Mouse (Mus musculus) limb, embryonic 15.5 days (tissue): Measurements from ENCODE around the gene Ctnna2. TPM values are rescaled to one million over a fixed set of nuclear protein-coding genes. Genes with fewer than 3 reads are reported as not detected.

ENCODE experiments used
- ATAC-seq: fragments of 200-750 bp; cut with Nextera tagmentation; 2 replicates; pipeline ENCODE4 v1.8.0; 2017; ENCODE audit warnings: low read depth, moderate TSS enrichment; ENCODE audit not compliant: insufficient number of reproducible peaks, low FRiP score, low TSS enrichment
- H3K27ac ChIP-seq: fragments of 300-500 bp; sonication (generic); 2 replicates; pipeline ENCODE4 v1.5.1; 2015; ENCODE audit warnings: moderate library complexity, mild to moderate bottlenecking, inconsistent platforms
- H3K27me3 ChIP-seq: fragments of 300-500 bp; sonication (generic); 2 replicates; pipeline ENCODE4 v1.6.1; 2015; ENCODE audit warnings: inconsistent platforms
- H3K36me3 ChIP-seq: fragments of 300-500 bp; sonication (generic); 2 replicates; pipeline ENCODE4 v1.6.1; 2015; ENCODE audit warnings: inconsistent platforms
- H3K4me1 ChIP-seq: fragments of 300-500 bp; sonication (generic); 2 replicates; pipeline ENCODE4 v1.6.1; 2015; ENCODE audit warnings: inconsistent platforms
- H3K4me2 ChIP-seq: fragments of 300-500 bp; sonication (generic); 2 replicates; pipeline ENCODE4 v1.6.1; 2015; ENCODE audit warnings: mild to moderate bottlenecking, inconsistent platforms
- H3K4me3 ChIP-seq: fragments of 300-500 bp; sonication (generic); 2 replicates; pipeline ENCODE4 v1.5.1; 2015; ENCODE audit warnings: mild to moderate bottlenecking, inconsistent platforms
- H3K9ac ChIP-seq: fragments of 300-500 bp; sonication (generic); 2 replicates; pipeline ENCODE4 v1.6.1; 2015; ENCODE audit warnings: inconsistent platforms
- H3K9me3 ChIP-seq: fragments of 300-500 bp; sonication (generic); 2 replicates; pipeline ENCODE4 v1.6.1; 2016; ENCODE audit warnings: inconsistent platforms
- WGBS: fragments of 180-500 bp; shearing (Covaris S2); methylation state at CpG from one replicate; pipeline ENCODE4 v1.1.7; 2015; 5-methylcytosine and 5-hydroxymethylcytosine counted together
- polyA plus RNA-seq: library from polyadenylated mRNA; unstranded; fragments of >200 nt; fragmentation: Nextera tagmentation; extraction: Ambion mirVana; gene quantifications from 2 replicates; pipeline ENCODE4 v1.2.1, GENCODE M21; 2015

The Ctnna2 gene
- polyA plus RNA-seq, 1 experiment from 2014 or later, result 1.2 TPM

GRCm38 (mm10) chr6:77650127-77650526 is 329.4 kb downstream of the Ctnna2 start:
- H3K27ac ChIP-seq, result no peak overlapping the region
- H3K36me3 ChIP-seq, result no peaks in the 10 kb centered on the region
- no peaks in the 10 kb centered on the region for H3K4me1 ChIP-seq
- no peak overlapping the region for H3K4me2 ChIP-seq
- ATAC-seq, result no peak
- H3K4me3 ChIP-seq, result no peak overlapping the region
- WGBS, result 10% methylated on average over 6 of the region's 6 CpGs
- no peak overlapping the region for H3K9ac ChIP-seq
- no peaks in the 10 kb centered on the region for H3K27me3 ChIP-seq
- no peaks in the 10 kb centered on the region for H3K9me3 ChIP-seq

GRCm38 (mm10) chr6:77644591-77644990 is 334.9 kb downstream of the Ctnna2 start:
- Histone ChIP-seq H3K9me3 (no peaks in the 10 kb centered on the region), H3K27me3 (no peaks in the 10 kb centered on the region), H3K36me3 (no peaks in the 10 kb centered on the region), H3K4me3 (no peak overlapping the region), H3K4me2 (no peak overlapping the region), H3K9ac (no peak overlapping the region), H3K27ac (no peak overlapping the region), H3K4me1 (no peaks in the 10 kb centered on the region)
- no peak for ATAC-seq
- WGBS, result 60% methylated on average over 4 of the region's 4 CpGs

- Histone ChIP-seq H3K9me3 (no peaks in the 10 kb centered on the region), H3K4me3 (no peak overlapping the region), H3K4me2 (no peak overlapping the region), H3K9ac (no peak overlapping the region), H3K4me1 (no peaks in the 10 kb centered on the region), H3K27ac (no peak overlapping the region), H3K27me3 (no peaks in the 10 kb centered on the region), H3K36me3 (no peaks in the 10 kb centered on the region)
- ATAC-seq, result no peak
- 83% methylated on average over 2 of the region's 2 CpGs for WGBS
Measured at GRCm38 (mm10) chr6:77638784-77639183, 340.7 kb downstream of the Ctnna2 start.

DNA sequence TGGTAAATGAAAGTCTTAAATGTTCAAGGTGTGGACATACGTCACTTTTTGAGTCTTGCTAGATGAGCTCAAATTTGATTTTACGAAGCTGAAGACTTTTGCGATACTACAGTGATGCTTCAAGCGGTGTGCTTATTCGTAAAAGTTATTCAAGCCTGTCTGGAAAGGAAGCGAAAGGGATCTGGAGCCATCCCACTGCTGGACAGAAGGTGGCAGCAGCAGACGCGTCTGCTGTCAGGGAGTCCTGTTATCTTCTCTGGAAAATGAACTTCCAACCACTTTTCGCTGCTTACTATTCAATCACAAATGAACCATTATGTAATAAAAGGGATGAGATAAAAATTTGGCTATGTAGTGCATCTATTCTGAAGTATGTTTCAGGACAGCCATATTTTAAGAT is 345.5 kb downstream of the Ctnna2 start:
- Histone ChIP-seq H3K9ac (no peak overlapping the region), H3K4me3 (no peak overlapping the region), H3K4me2 (no peak overlapping the region), H3K9me3 (no peaks in the 10 kb centered on the region), H3K36me3 (no peaks in the 10 kb centered on the region), H3K4me1 (no peaks in the 10 kb centered on the region), H3K27me3 (no peaks in the 10 kb centered on the region), H3K27ac (no peak overlapping the region)
- no peak for ATAC-seq
- 30% methylated on average over 9 of the region's 9 CpGs for WGBS

DNA sequence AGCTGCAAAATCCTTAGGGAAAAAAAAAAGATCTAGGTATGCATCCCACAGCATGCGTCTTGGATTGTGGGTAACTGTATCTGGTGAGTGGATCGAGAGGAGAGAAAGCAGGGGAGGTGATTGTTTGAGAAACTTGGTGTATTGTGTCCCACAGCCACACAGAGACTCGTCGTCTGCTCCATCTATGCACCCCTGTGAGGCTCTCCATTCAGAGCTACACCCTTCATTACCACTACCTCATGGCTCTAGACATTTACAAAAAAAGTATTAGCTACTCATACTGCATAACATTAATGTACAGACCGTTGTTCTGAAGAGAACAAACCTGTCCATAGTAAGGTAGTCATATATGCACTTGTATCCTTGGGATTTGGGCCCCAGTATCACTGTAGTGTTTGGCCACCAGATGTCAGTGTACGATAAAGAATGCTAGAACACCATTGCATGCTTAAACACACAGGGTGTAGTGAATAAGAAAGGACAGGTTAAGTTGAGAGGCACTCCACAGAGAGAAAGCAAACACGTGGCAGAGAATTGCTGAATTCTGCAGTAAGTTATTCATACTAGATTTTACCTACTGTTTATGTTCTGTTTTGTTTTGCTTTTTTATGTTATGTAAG is 350.8 kb downstream of the Ctnna2 start:
- H3K27me3 ChIP-seq, result no peaks in the 10 kb centered on the region
- no peaks in the 10 kb centered on the region for H3K4me1 ChIP-seq
- no peaks in the 10 kb centered on the region for H3K9me3 ChIP-seq
- H3K4me3 ChIP-seq, result no peak overlapping the region
- no peak overlapping the region for H3K9ac ChIP-seq
- WGBS, result 50% methylated on average over 7 of the region's 7 CpGs
- no peak overlapping the region for H3K4me2 ChIP-seq
- H3K36me3 ChIP-seq, result no peaks in the 10 kb centered on the region
- no peak overlapping the region for H3K27ac ChIP-seq
- ATAC-seq, result no peak

GRCm38 (mm10) chr6:77604642-77605392 is 374.7 kb downstream of the Ctnna2 start:
- no peak overlapping the region for H3K4me2 ChIP-seq
- no peak overlapping the region for H3K4me3 ChIP-seq
- WGBS, result 83% methylated on average over 14 of the region's 14 CpGs
- no peaks in the 10 kb centered on the region for H3K9me3 ChIP-seq
- ATAC-seq, result no peak
- no peak overlapping the region for H3K27ac ChIP-seq
- no peaks in the 10 kb centered on the region for H3K27me3 ChIP-seq
- no peak overlapping the region for H3K9ac ChIP-seq
- H3K36me3 ChIP-seq, result no peaks in the 10 kb centered on the region
- H3K4me1 ChIP-seq, result no peaks in the 10 kb centered on the region

DNA sequence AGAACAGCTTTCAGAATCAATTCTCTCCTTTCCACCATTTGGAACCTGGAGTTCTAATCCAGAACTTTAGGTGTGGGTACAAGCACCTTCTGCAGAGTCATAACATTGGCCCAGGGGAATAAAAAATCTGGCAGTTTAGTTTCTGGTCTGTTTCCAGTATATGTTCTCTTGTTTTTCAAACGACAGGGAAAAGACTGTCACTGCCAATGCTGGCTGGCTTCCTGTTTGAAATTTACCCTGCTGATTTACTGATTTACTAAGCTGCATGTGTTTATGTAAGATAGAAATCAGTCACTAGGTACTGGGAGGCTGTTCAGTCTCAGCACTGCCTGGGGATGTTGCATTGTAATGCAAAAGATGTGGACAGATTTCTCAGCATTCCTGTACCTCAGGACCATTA is 375.6 kb downstream of the Ctnna2 start:
- Histone ChIP-seq H3K36me3 (no peaks in the 10 kb centered on the region), H3K9ac (no peak overlapping the region), H3K27me3 (no peaks in the 10 kb centered on the region), H3K4me3 (no peak overlapping the region), H3K4me1 (no peaks in the 10 kb centered on the region), H3K9me3 (no peaks in the 10 kb centered on the region), H3K27ac (no peak overlapping the region), H3K4me2 (no peak overlapping the region)
- ATAC-seq, result no peak
- 3% methylated on average over 1 of the region's 1 CpGs for WGBS

GRCm38 (mm10) chr6:77599244-77599643 is 380.3 kb downstream of the Ctnna2 start:
- no peak overlapping the region for H3K4me3 ChIP-seq
- ATAC-seq, result no peak
- no peaks in the 10 kb centered on the region for H3K4me1 ChIP-seq
- H3K27me3 ChIP-seq, result no peaks in the 10 kb centered on the region
- H3K4me2 ChIP-seq, result no peak overlapping the region
- no peak overlapping the region for H3K27ac ChIP-seq
- no peak overlapping the region for H3K9ac ChIP-seq
- no peaks in the 10 kb centered on the region for H3K36me3 ChIP-seq
- 40% methylated on average over 2 of the region's 2 CpGs for WGBS
- H3K9me3 ChIP-seq, result no peaks in the 10 kb centered on the region

GRCm38 (mm10) chr6:77582568-77582967 is 396.9 kb downstream of the Ctnna2 start:
- Histone ChIP-seq H3K9ac (no peak overlapping the region), H3K36me3 (no peaks in the 10 kb centered on the region), H3K4me3 (no peak overlapping the region), H3K27ac (no peak overlapping the region), H3K4me1 (no peaks in the 10 kb centered on the region), H3K27me3 (no peaks in the 10 kb centered on the region), H3K9me3 (no peaks in the 10 kb centered on the region), H3K4me2 (no peak overlapping the region)
- WGBS, result 42% methylated on average over 4 of the region's 4 CpGs
- no peak for ATAC-seq

DNA sequence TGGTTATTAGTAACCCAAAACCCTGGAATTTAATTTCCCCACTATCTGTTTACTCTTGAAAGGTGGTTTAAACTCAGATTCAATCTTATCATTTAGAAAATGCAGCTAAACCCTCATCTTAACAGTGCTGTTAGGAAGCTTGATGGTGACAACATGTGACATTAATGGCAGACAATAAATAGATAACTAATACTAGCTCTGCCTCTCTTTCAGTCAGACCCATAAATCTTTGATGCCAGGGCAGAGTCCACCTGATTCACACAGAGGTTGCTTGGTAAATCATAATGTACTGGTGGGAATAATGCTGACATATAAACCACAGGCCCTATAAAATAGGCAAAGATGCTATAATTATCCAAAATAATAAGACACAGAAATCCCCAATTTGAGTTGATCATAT is 398.6 kb downstream of the Ctnna2 start:
- Histone ChIP-seq H3K4me3 (no peak overlapping the region), H3K36me3 (no peaks in the 10 kb centered on the region), H3K4me1 (no peaks in the 10 kb centered on the region), H3K9ac (no peak overlapping the region), H3K9me3 (no peaks in the 10 kb centered on the region), H3K4me2 (no peak overlapping the region), H3K27ac (no peak overlapping the region), H3K27me3 (no peaks in the 10 kb centered on the region)
- no peak for ATAC-seq

DNA sequence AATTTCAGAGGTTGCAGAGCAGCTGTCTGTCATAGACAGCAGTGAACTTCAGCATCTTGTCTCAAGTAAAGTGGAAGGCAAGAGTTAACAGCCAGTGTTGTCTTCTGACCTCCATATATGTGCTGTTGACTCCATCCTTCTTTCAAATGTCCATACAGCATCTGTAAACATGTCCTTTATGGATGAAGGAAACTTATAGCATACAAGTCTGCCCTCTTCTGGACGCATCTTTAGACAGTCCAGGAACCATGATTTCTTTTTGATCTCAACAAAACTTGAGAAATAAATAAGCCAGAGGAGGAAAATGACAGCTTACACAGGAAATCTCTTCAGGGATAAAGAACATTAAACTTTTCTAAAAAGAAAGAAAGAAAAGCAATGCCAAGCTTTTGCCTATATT is 400.9 kb downstream of the Ctnna2 start:
- H3K4me3 ChIP-seq, result no peak overlapping the region
- H3K27ac ChIP-seq, result no peak overlapping the region
- H3K36me3 ChIP-seq, result no peaks in the 10 kb centered on the region
- H3K4me1 ChIP-seq, result no peaks in the 10 kb centered on the region
- H3K4me2 ChIP-seq, result no peak overlapping the region
- no peaks in the 10 kb centered on the region for H3K9me3 ChIP-seq
- no peak for ATAC-seq
- 60% methylated on average over 1 of the region's 1 CpGs for WGBS
- no peak overlapping the region for H3K9ac ChIP-seq
- H3K27me3 ChIP-seq, result no peaks in the 10 kb centered on the region

DNA sequence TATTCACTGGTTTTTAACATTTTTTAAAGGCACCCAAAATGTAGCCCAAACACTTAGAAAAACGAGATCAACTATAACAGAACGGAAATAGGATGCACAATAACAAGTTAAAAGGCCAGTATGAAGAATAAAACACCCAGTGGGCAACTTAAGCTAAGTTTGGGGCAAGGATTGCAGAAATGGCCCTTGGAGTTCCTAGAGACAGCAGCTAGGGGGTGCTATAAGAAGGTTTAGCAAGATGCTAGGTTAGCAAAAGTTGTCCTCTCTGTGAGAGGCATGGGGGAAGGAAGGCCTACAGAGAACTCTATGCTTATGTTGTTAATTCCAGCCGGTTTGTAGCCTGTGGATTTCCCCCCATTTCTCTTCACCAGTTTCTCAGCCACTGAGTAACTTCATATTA is 401.9 kb downstream of the Ctnna2 start:
- no peak overlapping the region for H3K4me2 ChIP-seq
- no peaks in the 10 kb centered on the region for H3K4me1 ChIP-seq
- ATAC-seq, result no peak
- H3K27me3 ChIP-seq, result no peaks in the 10 kb centered on the region
- no peaks in the 10 kb centered on the region for H3K36me3 ChIP-seq
- no peak overlapping the region for H3K27ac ChIP-seq
- no peak overlapping the region for H3K9ac ChIP-seq
- no peaks in the 10 kb centered on the region for H3K9me3 ChIP-seq
- no peak overlapping the region for H3K4me3 ChIP-seq
- 48% methylated on average over 3 of the region's 3 CpGs for WGBS
